Comparison of ENCODE assay signal across 13 mouse cellular contexts in genomic region chr14:21441772-21442533, GRCm38 (mm10). TPM values are rescaled to one million over a fixed set of nuclear protein-coding genes. Genes with fewer than 3 reads are reported as not detected.
DNase-seq lines count a peak whose midpoint lies in the region; ATAC-seq and TF ChIP-seq lines count a peak whose summit lies in the region.
"Had no signal": no experiment of that assay in that cellular context is flagged by ENCODE, and none has a peak within 500 bp of the region (broad histone marks: within the 10 kb centered on the region; RNA-seq: fewer than 3 reads in every experiment).

No protein-coding gene starts in this region.

- intact Hi-C loops in heart, postnatal 36 days (cut with DNase I), result no loop called here

- 0 out of 2 replicates have a peak, but pooled peaks have one; percentile 57 for ATAC-seq in limb, embryonic 11.5 days (ENCODE audit: insufficient number of reproducible peaks, low FRiP score, low TSS enrichment, low read depth)
- ATAC-seq in megakaryocyte, adult 5-6 weeks (ENCODE audit: poor library complexity, severe bottlenecking), result no peak
- ATAC-seq in inflammation-experienced regulatory T-cells, adult 6 months, result no peak
- ATAC-seq: forebrain, embryonic 14.5 days; hindbrain, postnatal 0 days; midbrain, embryonic 13.5 days had no signal

- TF ChIP-seq CTCF in kidney, adult 2 months (conservative IDR thresholded peaks at IDR 0.05; ENCODE audit: insufficient read depth, insufficient read length, low read depth, low read length), result no peak

- H3K27ac ChIP-seq in kidney, adult 2 months (ENCODE audit: insufficient read depth, low read depth, low read length), result no peak overlapping the region
- peak overlapping the region; percentile 75 for H3K27ac ChIP-seq in limb, embryonic 11.5 days (replicated peaks; ENCODE audit: low read depth, low read length)
- H3K27ac ChIP-seq: hindbrain, postnatal 0 days; midbrain, embryonic 13.5 days had no signal

- no peak for TF ChIP-seq POLR2A in kidney, adult 2 months (IDR thresholded peaks at IDR 0.05; ENCODE audit: low read depth, low read length)

- peak; percentile 47 for DNase-seq in kidney, adult 2 months
- DNase-seq in kidney, adult 11 months, result no peak
- DNase-seq in embryo, embryonic 11.5 days (ENCODE audit: low read depth, low spot score), result peak; percentile 27
- DNase-seq in gastrocnemius, postnatal 10 days, result peak; percentile 25
- DNase-seq in limb, embryonic 11.5 days (ENCODE audit: low spot score), result peak; percentile 59
- DNase-seq in heart, postnatal 36 days, result no peak
- DNase-seq: B cell, adult 2 months; cerebellum, postnatal 25 days had no signal

- no peaks in the 10 kb centered on the region for H3K27me3 ChIP-seq in kidney, adult 2 months (replicated peaks; ENCODE audit: control insufficient read depth, insufficient read depth, low read length)
- H3K27me3 ChIP-seq in limb, embryonic 11.5 days (ENCODE audit: control insufficient read depth, insufficient read depth, low read length), result no peaks in the 10 kb centered on the region
- H3K27me3 ChIP-seq: midbrain, embryonic 13.5 days had no signal

- H3K4me3 ChIP-seq in kidney, adult 2 months (ENCODE audit: insufficient read depth, low read depth, low read length), result no peak overlapping the region
- H3K4me3 ChIP-seq in limb, embryonic 11.5 days (ENCODE audit: low read depth, low read length), result no peak overlapping the region
- H3K4me3 ChIP-seq: midbrain, embryonic 13.5 days had no signal

- WGBS in kidney, adult 2 months, result 48% methylated on average over 10 of the region's 10 CpGs
- WGBS in limb, embryonic 11.5 days, result 21% methylated on average over 10 of the region's 10 CpGs

- no peaks in the 10 kb centered on the region for H3K36me3 ChIP-seq in kidney, adult 2 months (ENCODE audit: control insufficient read depth, insufficient read depth, low read length)
- no peaks in the 10 kb centered on the region for H3K36me3 ChIP-seq in limb, embryonic 11.5 days (ENCODE audit: control insufficient read depth, insufficient read depth, low read length)
- H3K36me3 ChIP-seq: midbrain, embryonic 13.5 days had no signal

- no peak overlapping the region for H3K9ac ChIP-seq in limb, embryonic 11.5 days (ENCODE audit: low read length)
- H3K9ac ChIP-seq: midbrain, embryonic 13.5 days had no signal

- H3K4me1 ChIP-seq in kidney, adult 2 months (ENCODE audit: control insufficient read depth, insufficient read depth, low read length), result peaks cover 3% of the 10 kb centered on the region; the same call in 1 of the 2 replicates
- H3K4me1 ChIP-seq in limb, embryonic 11.5 days (ENCODE audit: control insufficient read depth, insufficient read depth, low read length), result peaks cover 13% of the 10 kb centered on the region

- H3K9me3 ChIP-seq in limb, embryonic 11.5 days (ENCODE audit: control insufficient read depth, low read length), result peaks cover 7% of the 10 kb centered on the region; the same call in 1 of the 2 replicates

- H3K4me2 ChIP-seq in limb, embryonic 11.5 days (ENCODE audit: low read depth, severe bottlenecking), result no peak overlapping the region
- H3K4me2 ChIP-seq: midbrain, embryonic 13.5 days had no signal

RNA-seq across cellular contexts. Expression of gene Kat6b, which starts 39.3 kb away (rescaled TPM):
- polyA plus RNA-seq in kidney, adult 2 months (2012; rRNA removed), result 9.4 and 9.5 TPM in 2 replicates
- 10 to 100 TPM; 24.1 to 31.6 TPM for total RNA-seq in gastrocnemius, postnatal 10 days (2021)
- 22.0 and 22.8 TPM in 2 replicates for polyA plus RNA-seq in limb, embryonic 11.5 days (2014; fragmentation: Nextera tagmentation; extraction: Ambion mirVana)
- total RNA-seq in heart, postnatal 36 days (2021), result 10 to 100 TPM; 29.9 to 31.7 TPM
- total RNA-seq in megakaryocyte, adult 5-6 weeks (2015), result 12.9 and 13.0 TPM in 2 replicates
- total RNA-seq in megakaryocyte, adult 5-6 weeks (2017), result 6.1 and 6.5 TPM in 2 replicates
- 10 to 100 TPM in 2 of 3 experiments, 1 to 10 TPM in 1; 9.0 to 23.5 (median 20.5) TPM for polyA plus RNA-seq in inflammation-experienced regulatory T-cells, adult 6 months (2017; shearing (Covaris generic))

Comparison
In these comparisons a context has a peak if more than half of its experiments do, and no peak if none do; other contexts are left out.
1. DNase-seq: peak in kidney, adult 2 months (single experiment), embryo, embryonic 11.5 days (single experiment), gastrocnemius, postnatal 10 days (single experiment) and limb, embryonic 11.5 days (single experiment); none in kidney, adult 11 months (single experiment) and heart, postnatal 36 days (0 of 2).